Mouse (Mus musculus): ENCODE data around the gene Il17rd.

Il17rd gene

DNA sequence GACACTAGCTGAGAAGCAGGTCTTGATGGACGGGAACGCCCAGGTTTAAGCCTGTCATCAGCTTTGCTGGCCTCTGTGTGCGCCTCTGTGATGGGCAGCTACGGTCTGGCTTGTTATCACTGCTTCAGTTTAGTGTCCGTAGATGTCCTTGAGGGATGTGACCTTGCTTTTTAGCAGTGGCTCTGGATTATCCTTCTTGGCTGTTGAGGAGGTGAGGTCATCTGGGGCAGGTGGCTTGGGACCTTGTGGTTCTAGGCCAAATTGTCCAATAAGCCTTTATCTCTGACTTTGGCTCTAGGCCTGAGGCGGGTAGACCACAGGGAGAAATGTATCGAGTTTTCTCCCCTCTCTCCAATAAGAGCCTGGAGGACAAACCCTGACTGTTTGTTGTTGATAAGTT is 109.0 kb downstream of the Il17rd start:
- DNase-seq (ENCODE audit: low spot score): no peak

DNA sequence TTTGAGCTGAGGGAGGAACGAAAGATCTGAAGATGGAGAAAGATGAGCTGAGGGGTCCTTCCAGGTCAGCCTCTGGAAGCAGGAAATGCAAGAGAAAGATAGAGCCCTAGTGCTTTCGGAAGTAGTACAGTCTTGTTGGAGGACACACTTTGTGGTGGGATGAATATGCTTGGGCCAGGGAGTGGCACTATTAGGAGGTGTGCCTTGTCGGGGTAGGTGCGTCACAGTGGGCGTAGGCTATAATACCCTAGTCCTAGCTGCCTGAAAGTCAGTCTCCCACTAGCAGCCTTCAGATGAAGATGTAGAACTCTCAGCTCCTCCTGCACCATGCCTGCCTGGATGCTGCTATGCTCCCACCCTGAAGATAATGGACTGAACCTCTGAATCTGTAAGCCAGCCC is 110.7 kb downstream of the Il17rd start:
- DNase-seq (ENCODE audit: low spot score): no peak

DNA sequence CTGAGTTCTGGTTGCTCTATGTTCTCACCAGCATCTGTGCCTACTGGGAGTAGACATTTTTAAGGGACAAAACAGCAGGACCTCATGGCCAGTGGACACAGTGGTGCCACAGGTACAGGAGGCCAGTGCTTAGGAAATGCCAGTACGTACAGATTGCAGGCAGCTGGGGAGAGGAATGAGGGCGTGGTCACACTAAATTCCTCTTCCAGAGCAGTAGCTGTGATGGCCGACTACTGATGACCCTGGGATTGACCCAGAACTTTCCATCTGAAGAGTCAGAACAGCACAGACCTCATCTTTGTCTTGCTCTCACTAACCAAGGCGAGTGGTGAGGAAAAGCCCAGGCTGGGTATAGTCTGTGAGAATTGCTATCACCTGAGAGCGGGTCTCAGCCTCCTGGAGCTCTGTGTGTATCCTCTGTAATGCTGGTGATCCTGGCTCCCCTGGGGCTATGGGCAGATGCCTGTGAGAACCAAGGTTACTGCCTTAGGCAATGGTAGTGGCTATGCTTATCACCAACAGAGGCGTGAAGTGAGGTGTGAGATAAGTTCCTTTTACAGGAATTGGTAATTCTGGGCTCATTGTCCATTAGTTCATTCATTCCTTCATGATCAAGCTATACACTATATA is 111.4 kb downstream of the Il17rd start:
- DNase-seq (ENCODE audit: low spot score): peak; percentile 30

DNA sequence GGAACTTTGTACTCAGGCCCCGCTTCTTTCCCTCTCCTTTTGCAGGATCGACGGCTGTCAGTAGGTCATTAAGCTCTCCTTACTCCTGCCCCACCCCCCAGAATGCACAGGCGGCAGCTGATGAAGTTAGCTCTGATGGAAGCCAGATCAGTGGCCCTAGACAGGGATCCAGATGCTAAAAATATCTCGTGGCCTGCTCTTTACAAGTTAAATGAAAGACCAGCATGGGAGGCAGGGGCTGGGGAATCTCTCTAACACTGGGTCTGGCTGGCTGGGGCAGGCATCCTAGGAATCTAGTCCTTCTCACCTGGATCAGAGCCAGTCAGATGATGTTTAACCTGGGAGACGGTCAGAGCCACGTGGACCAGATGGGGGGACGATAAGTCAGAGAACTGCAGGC is 112.7 kb downstream of the Il17rd start:
- peak; percentile 79 for DNase-seq (ENCODE audit: low spot score)

DNA sequence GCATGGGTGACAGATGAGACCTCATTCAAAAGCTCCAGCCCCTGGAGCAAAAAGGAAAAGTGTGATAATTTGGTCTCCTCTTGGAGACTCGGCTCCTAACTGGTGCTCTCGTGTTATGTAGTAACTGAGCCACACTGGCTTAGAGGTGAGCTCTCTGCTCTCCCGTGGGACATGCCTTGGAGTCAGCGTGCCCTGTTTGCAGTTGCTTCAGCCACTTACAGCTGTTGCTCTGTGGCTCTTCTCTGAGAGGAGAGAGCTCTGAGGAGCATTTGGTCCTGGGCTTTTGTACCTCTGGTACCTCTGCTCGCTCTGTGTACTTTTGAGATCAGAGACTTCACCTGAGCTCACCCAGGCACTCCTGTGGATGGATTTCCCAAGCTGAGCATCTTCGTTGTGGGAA is 116.3 kb downstream of the Il17rd start:
- DNase-seq (ENCODE audit: low spot score): no peak

DNA sequence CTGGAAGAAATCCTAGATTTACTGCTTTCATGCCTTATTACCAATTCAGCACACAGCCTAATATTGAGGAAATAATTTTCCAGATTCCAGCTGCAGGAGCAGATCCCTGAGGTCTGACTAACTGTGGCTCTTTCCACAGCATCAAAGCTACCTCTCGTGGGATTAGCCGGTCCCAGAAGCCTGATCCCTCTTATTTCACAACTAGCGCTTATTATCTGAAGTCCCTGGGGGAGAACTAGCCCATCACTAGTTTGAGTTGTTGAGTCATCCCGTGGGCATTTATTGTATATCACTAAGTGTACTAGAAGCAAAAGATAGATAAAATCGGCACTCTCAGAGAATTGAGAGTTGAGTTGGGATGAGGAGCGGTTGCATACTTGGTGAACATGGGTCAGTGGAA is 117.3 kb downstream of the Il17rd start:
- no peak for DNase-seq (ENCODE audit: low spot score)
